11 mouse cellular contexts compared by ENCODE assay signal in the genomic region with DNA sequence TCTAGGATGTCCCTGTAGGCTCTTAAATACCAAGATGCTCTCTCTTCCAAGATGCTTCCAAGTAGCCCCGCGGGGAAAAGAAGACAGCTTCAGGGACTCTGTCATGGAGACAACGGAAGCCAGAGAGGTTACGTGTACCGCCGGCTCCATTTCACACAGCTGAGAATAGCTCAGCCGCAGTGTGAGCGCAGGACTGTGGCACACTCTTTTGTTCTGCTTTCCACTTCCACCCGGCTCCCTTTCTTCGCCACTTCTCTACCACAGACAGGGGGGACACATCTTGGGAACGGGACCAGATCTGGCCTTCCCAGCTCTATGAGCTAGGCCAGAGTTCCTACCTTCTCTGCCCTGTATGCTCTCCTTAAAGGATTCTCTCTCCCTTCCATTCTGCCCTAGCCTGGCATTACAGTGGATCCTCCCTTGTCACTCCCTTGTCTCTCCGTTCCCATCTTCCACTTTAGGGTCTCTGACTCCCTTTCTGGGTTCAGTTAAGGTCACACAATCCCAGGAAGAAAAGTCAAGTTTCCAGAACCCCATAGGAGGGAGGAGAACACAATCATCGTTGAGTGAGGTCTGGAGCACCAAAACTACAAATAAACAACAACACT. TPM values are rescaled to one million over a fixed set of nuclear protein-coding genes. Genes with fewer than 3 reads are reported as not detected.
DNase-seq lines count a peak whose midpoint lies in the region; ATAC-seq and TF ChIP-seq lines count a peak whose summit lies in the region.
"Had no signal": no experiment of that assay in that cellular context is flagged by ENCODE, and none has a peak within 500 bp of the region (broad histone marks: within the 10 kb centered on the region; RNA-seq: fewer than 3 reads in every experiment).

No protein-coding gene starts in this region.

- intact Hi-C loops in heart, postnatal 25 days (cut with DNase I) = loop anchor here (1.0 to 5.0 kb wide), 2 partner anchors 111 to 131 kb away; a partner anchor contains a TSS

- no peak for TF ChIP-seq POLR2A in cerebellum, adult 2 months (IDR thresholded peaks at IDR 0.05; ENCODE audit: borderline replicate concordance, insufficient read depth, low read length)

- H3K9me3 ChIP-seq in heart, embryonic 16.5 days (replicated peaks; ENCODE audit: control insufficient read depth, low read length) = no peaks in the 10 kb centered on the region
- no peaks in the 10 kb centered on the region for H3K9me3 ChIP-seq in hindbrain, embryonic 11.5 days (ENCODE audit: control insufficient read depth, low read length)
- no peaks in the 10 kb centered on the region for H3K9me3 ChIP-seq in midbrain, embryonic 13.5 days
- H3K9me3 ChIP-seq: liver, embryonic 15.5 days had no signal

- H3K27me3 ChIP-seq in heart, embryonic 16.5 days (ENCODE audit: control insufficient read depth, insufficient read depth, low read length) = peaks cover 53% of the 10 kb centered on the region
- H3K27me3 ChIP-seq in hindbrain, embryonic 11.5 days (ENCODE audit: control insufficient read depth, insufficient read depth, low read length) = no peaks in the 10 kb centered on the region
- H3K27me3 ChIP-seq in midbrain, embryonic 13.5 days = peaks cover 6% of the 10 kb centered on the region; the same call in 1 of the 2 replicates
- no peaks in the 10 kb centered on the region for H3K27me3 ChIP-seq in cerebellum, adult 2 months (ENCODE audit: control insufficient read depth, insufficient read depth, low read length)

- 0 out of 2 replicates have a peak, but pooled peaks have one; percentile 9 for ATAC-seq in heart, embryonic 16.5 days (replicated peaks; ENCODE audit: extremely low read depth, insufficient read depth, low FRiP score)
- ATAC-seq in activated CD4-positive, CD25-positive, alpha-beta regulatory T cell, adult 4 months = peak; percentile 58
- ATAC-seq in hindbrain, embryonic 11.5 days (ENCODE audit: low FRiP score) = peak; percentile 55
- peak; percentile 75 for ATAC-seq in midbrain, embryonic 13.5 days

- H3K4me2 ChIP-seq in heart, embryonic 16.5 days (ENCODE audit: low read depth, low read length) = no peak overlapping the region
- H3K4me2 ChIP-seq in hindbrain, embryonic 11.5 days (replicated peaks; ENCODE audit: low read depth, low read length) = no peak overlapping the region
- peak overlapping the region; percentile 29; the same call in 1 of the 2 replicates for H3K4me2 ChIP-seq in midbrain, embryonic 13.5 days (replicated peaks)

- no peak overlapping the region for H3K9ac ChIP-seq in heart, embryonic 16.5 days (ENCODE audit: low read length)
- peak overlapping the region; percentile 58 for H3K9ac ChIP-seq in hindbrain, embryonic 11.5 days (ENCODE audit: low read depth, low read length)
- H3K9ac ChIP-seq in midbrain, embryonic 13.5 days (replicated peaks) = peak overlapping the region; percentile 54
- H3K9ac ChIP-seq: liver, embryonic 15.5 days had no signal

- TF ChIP-seq CTCF in cerebellum, adult 2 months (IDR thresholded peaks at IDR 0.05; ENCODE audit: borderline replicate concordance, insufficient read depth, low read depth, low read length) = no peak

- no peak overlapping the region for H3K27ac ChIP-seq in heart, embryonic 16.5 days (ENCODE audit: low read length)
- H3K27ac ChIP-seq in hindbrain, embryonic 11.5 days (ENCODE audit: low read depth, low read length) = peak overlapping the region; percentile 80
- H3K27ac ChIP-seq in midbrain, embryonic 13.5 days = peak overlapping the region; percentile 85
- no peak overlapping the region for H3K27ac ChIP-seq in cerebellum, adult 2 months (ENCODE audit: insufficient read depth, low read length)
- H3K27ac ChIP-seq: heart, adult 2 months; liver, embryonic 15.5 days had no signal

- H3K4me3 ChIP-seq in heart, embryonic 16.5 days (ENCODE audit: low read length) = no peak overlapping the region
- H3K4me3 ChIP-seq in hindbrain, embryonic 11.5 days (ENCODE audit: low read depth, low read length) = no peak overlapping the region
- H3K4me3 ChIP-seq in midbrain, embryonic 13.5 days (replicated peaks) = no peak overlapping the region
- H3K4me3 ChIP-seq in cerebellum, adult 2 months (replicated peaks; ENCODE audit: insufficient read depth, low read depth, low read length) = no peak overlapping the region
- H3K4me3 ChIP-seq: heart, adult 2 months; liver, embryonic 15.5 days had no signal

- H3K4me1 ChIP-seq in heart, embryonic 16.5 days (ENCODE audit: control insufficient read depth, insufficient read depth, low read length) = no peaks in the 10 kb centered on the region
- H3K4me1 ChIP-seq in hindbrain, embryonic 11.5 days (replicated peaks; ENCODE audit: control insufficient read depth, insufficient read depth, low read length) = 0 out of 2 replicates have a peak, but pooled peaks cover 2% of the 10 kb centered on the region
- peaks cover 10% of the 10 kb centered on the region for H3K4me1 ChIP-seq in midbrain, embryonic 13.5 days (replicated peaks)
- H3K4me1 ChIP-seq in cerebellum, adult 2 months (ENCODE audit: control insufficient read depth, insufficient read depth, low read length) = no peaks in the 10 kb centered on the region

- WGBS in heart, embryonic 16.5 days = 61% methylated on average over 13 of the region's 13 CpGs
- 67% methylated on average over 13 of the region's 13 CpGs for WGBS in hindbrain, embryonic 11.5 days
- 52% methylated on average over 13 of the region's 13 CpGs for WGBS in midbrain, embryonic 13.5 days
- 43% methylated on average over 13 of the region's 13 CpGs for WGBS in cerebellum, adult 2 months

- no peaks in the 10 kb centered on the region for H3K36me3 ChIP-seq in heart, embryonic 16.5 days (ENCODE audit: control insufficient read depth, insufficient read depth)
- H3K36me3 ChIP-seq in hindbrain, embryonic 11.5 days (ENCODE audit: control insufficient read depth, insufficient read depth, low read length) = no peaks in the 10 kb centered on the region
- no peaks in the 10 kb centered on the region for H3K36me3 ChIP-seq in midbrain, embryonic 13.5 days
- H3K36me3 ChIP-seq: liver, embryonic 15.5 days had no signal

- no peak for DNase-seq in heart, postnatal 25 days (ENCODE audit: low spot score)
- no peak for DNase-seq in hindbrain, embryonic 11.5 days (ENCODE audit: low spot score)
- no peak for DNase-seq in gastrocnemius, adult 18-20 months (ENCODE audit: low spot score)
- no peak for DNase-seq in left cerebral cortex, adult 9 months (ENCODE audit: low spot score in 2 of 2)
- no peak for DNase-seq in cerebellum, adult 2 months

RNA-seq across cellular contexts. Expression of a gene that starts 7.9 kb away (rescaled TPM):
- not detected in 2 replicates for polyA plus RNA-seq in heart, embryonic 16.5 days (2015; fragmentation: Nextera tagmentation; extraction: Ambion mirVana)
- not detected for total RNA-seq in heart, postnatal 25 days (2021)
- not detected for polyA plus RNA-seq in activated CD4-positive, CD25-positive, alpha-beta regulatory T cell, adult 4 months (2017; shearing (Covaris generic))
- polyA plus RNA-seq in hindbrain, embryonic 11.5 days (2014; fragmentation: Nextera tagmentation; extraction: Ambion mirVana) = not detected in 2 replicates
- polyA plus RNA-seq in midbrain, embryonic 13.5 days (2015; fragmentation: Nextera tagmentation; extraction: Ambion mirVana) = not detected in 2 replicates
- total RNA-seq in gastrocnemius, adult 18-20 months (2021) = under 1 TPM in 1 of 2 experiments, not detected in 1; 0.66 TPM
- not detected in 2 replicates for polyA plus RNA-seq in cerebellum, adult 2 months (2012; rRNA removed)
- total RNA-seq: heart, adult 2 months had no signal
- polyA plus RNA-seq: C2C12; liver, embryonic 15.5 days had no signal

RNA-seq across cellular contexts. Expression of a gene that starts 9.1 kb away (rescaled TPM):
- polyA plus RNA-seq in heart, embryonic 16.5 days (2015; fragmentation: Nextera tagmentation; extraction: Ambion mirVana) = not detected in 2 replicates
- total RNA-seq in heart, postnatal 25 days (2021) = not detected
- not detected for polyA plus RNA-seq in activated CD4-positive, CD25-positive, alpha-beta regulatory T cell, adult 4 months (2017; shearing (Covaris generic))
- polyA plus RNA-seq in hindbrain, embryonic 11.5 days (2014; fragmentation: Nextera tagmentation; extraction: Ambion mirVana) = not detected in 2 replicates
- not detected in 2 replicates for polyA plus RNA-seq in midbrain, embryonic 13.5 days (2015; fragmentation: Nextera tagmentation; extraction: Ambion mirVana)
- not detected for total RNA-seq in gastrocnemius, adult 18-20 months (2021)
- not detected in 2 replicates for polyA plus RNA-seq in cerebellum, adult 2 months (2012; rRNA removed)
- total RNA-seq: heart, adult 2 months had no signal
- polyA plus RNA-seq: C2C12; heart, adult 2 months; liver, embryonic 15.5 days had no signal

RNA-seq across cellular contexts. Expression of a gene that starts 20.7 kb away (rescaled TPM):
- polyA plus RNA-seq in heart, embryonic 16.5 days (2015; fragmentation: Nextera tagmentation; extraction: Ambion mirVana) = 0.25 TPM in 1 of 2 replicates, not detected in the other
- total RNA-seq in heart, postnatal 25 days (2021) = not detected
- polyA plus RNA-seq in activated CD4-positive, CD25-positive, alpha-beta regulatory T cell, adult 4 months (2017; shearing (Covaris generic)) = not detected
- polyA plus RNA-seq in hindbrain, embryonic 11.5 days (2014; fragmentation: Nextera tagmentation; extraction: Ambion mirVana) = 0.28 TPM in 1 of 2 replicates, not detected in the other
- polyA plus RNA-seq in midbrain, embryonic 13.5 days (2015; fragmentation: Nextera tagmentation; extraction: Ambion mirVana) = not detected in 2 replicates
- under 1 TPM in 1 of 2 experiments, not detected in 1; 0.12 TPM for total RNA-seq in gastrocnemius, adult 18-20 months (2021)
- 0.05 and 0.11 TPM in 2 replicates for polyA plus RNA-seq in cerebellum, adult 2 months (2012; rRNA removed)
- total RNA-seq: heart, adult 2 months had no signal
- polyA plus RNA-seq: C2C12; heart, adult 2 months had no signal

RNA-seq across cellular contexts. Expression of a gene that starts 36.4 kb away (rescaled TPM):
- polyA plus RNA-seq in heart, embryonic 16.5 days (2015; fragmentation: Nextera tagmentation; extraction: Ambion mirVana) = 1.4 and 2.4 TPM in 2 replicates
- under 1 TPM; 0.50 to 0.57 TPM for total RNA-seq in heart, postnatal 25 days (2021)
- 10 to 100 TPM; 51.5 to 69.6 TPM for polyA plus RNA-seq in activated CD4-positive, CD25-positive, alpha-beta regulatory T cell, adult 4 months (2017; shearing (Covaris generic))
- 0.42 and 0.48 TPM in 2 replicates for polyA plus RNA-seq in hindbrain, embryonic 11.5 days (2014; fragmentation: Nextera tagmentation; extraction: Ambion mirVana)
- 0.14 and 0.39 TPM in 2 replicates for polyA plus RNA-seq in midbrain, embryonic 13.5 days (2015; fragmentation: Nextera tagmentation; extraction: Ambion mirVana)
- total RNA-seq in gastrocnemius, adult 18-20 months (2021) = under 1 TPM; 0.24 to 0.43 TPM
- polyA plus RNA-seq in cerebellum, adult 2 months (2012; rRNA removed) = 0.30 and 0.46 TPM in 2 replicates

RNA-seq across cellular contexts. Expression of a gene that starts 39.0 kb away (rescaled TPM):
- polyA plus RNA-seq in heart, embryonic 16.5 days (2015; fragmentation: Nextera tagmentation; extraction: Ambion mirVana) = 11.4 and 19.4 TPM in 2 replicates
- total RNA-seq in heart, postnatal 25 days (2021) = 10 to 100 TPM; 17.5 to 18.6 TPM
- polyA plus RNA-seq in activated CD4-positive, CD25-positive, alpha-beta regulatory T cell, adult 4 months (2017; shearing (Covaris generic)) = 10 to 100 TPM; 38.6 to 43.6 TPM
- polyA plus RNA-seq in hindbrain, embryonic 11.5 days (2014; fragmentation: Nextera tagmentation; extraction: Ambion mirVana) = 37.6 and 52.3 TPM in 2 replicates
- polyA plus RNA-seq in midbrain, embryonic 13.5 days (2015; fragmentation: Nextera tagmentation; extraction: Ambion mirVana) = 26.8 and 35.7 TPM in 2 replicates
- 10 to 100 TPM in 1 of 2 experiments, 1 to 10 TPM in 1; 8.6 to 10.4 TPM for total RNA-seq in gastrocnemius, adult 18-20 months (2021)
- 52.7 and 53.9 TPM in 2 replicates for polyA plus RNA-seq in cerebellum, adult 2 months (2012; rRNA removed)

Comparison
In these comparisons a context has a peak if more than half of its experiments do, and no peak if none do; other contexts are left out.
1. ATAC-seq: peak in every context shown above with its lines; median percentile 75 in midbrain, embryonic 13.5 days; 58 in activated CD4-positive, CD25-positive, alpha-beta regulatory T cell, adult 4 months; 55 in hindbrain, embryonic 11.5 days; 9 in heart, embryonic 16.5 days.
2. H3K27ac ChIP-seq: peak in hindbrain, embryonic 11.5 days (single experiment) and midbrain, embryonic 13.5 days (single experiment); none in heart, embryonic 16.5 days (single experiment) and cerebellum, adult 2 months (single experiment).